Mouse (Mus musculus): ENCODE measurements around the gene Ugt1a10.
"Not testable (repeated sequence)": the region's sequence is repeated elsewhere in the genome, so short reads cannot be mapped to it uniquely, and the experiment has no call there.

DNA sequence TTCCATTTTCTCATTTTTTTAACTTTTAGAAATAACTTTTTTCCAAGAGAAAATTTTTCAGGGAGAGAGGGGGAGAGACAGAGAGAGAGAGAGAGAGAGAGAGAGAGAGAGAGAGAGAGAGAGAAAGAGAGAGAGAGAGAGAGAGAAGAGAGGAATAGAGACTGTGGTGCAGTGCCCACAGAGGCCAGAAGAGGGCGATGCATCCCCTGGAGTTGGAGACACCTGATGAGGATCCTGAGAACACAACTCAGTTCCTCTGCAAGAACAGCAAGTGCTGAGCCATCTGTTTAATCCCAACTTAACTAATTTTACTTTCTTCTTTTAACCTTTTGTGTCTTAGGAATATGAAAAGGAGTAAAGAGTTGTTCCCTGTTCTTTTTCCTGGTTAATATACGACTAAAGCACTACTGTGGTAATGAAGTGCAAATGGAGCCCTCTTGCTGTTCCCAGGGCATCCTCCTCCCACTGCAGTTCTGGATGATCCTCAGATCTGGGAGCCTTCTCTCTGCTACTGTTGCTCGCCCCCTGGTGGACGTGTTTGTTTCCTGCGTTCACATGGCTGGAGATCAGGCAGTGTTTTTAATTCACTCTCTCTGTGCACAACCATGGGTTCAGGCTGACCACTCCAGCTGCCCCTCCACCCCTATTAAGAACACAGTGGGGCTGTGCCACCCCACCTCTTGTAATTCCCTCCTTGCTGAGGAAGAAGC lies 88.9 kb downstream of the Ugt1a10 start:
- TF ChIP-seq CTCF (IDR thresholded peaks at IDR 0.05; ENCODE audit: borderline replicate concordance, control insufficient read depth, extremely low read depth, insufficient read depth, low read length, poor library complexity); POLR2A (IDR thresholded peaks at IDR 0.05; ENCODE audit: control insufficient read depth, extremely low read depth, insufficient read depth, low read length, poor library complexity): not testable (repeated sequence)
